Mouse (Mus musculus) c-Kit-negative CD71-positive TER-119-positive erythroid progenitor cells, embryonic 14.5 days (primary cell): ENCODE measurements around the gene Fam49a.
"Not testable (repeated sequence)": the region's sequence is repeated elsewhere in the genome, so short reads cannot be mapped to it uniquely, and the experiment has no call there.

Experiments used
- DNase-seq: peaks from one replicate; pipeline ENCODE4 v3.0.0-alpha.2; 2013; ENCODE audit warnings: low read depth, low spot score

Gene Fam49a

GRCm38 (mm10) chr12:12261987-12262971, at the start of gene Fam49a:
Gene Fam49a (plus strand): TSS chr12:12262139.
- DNase-seq = no peak

DNA sequence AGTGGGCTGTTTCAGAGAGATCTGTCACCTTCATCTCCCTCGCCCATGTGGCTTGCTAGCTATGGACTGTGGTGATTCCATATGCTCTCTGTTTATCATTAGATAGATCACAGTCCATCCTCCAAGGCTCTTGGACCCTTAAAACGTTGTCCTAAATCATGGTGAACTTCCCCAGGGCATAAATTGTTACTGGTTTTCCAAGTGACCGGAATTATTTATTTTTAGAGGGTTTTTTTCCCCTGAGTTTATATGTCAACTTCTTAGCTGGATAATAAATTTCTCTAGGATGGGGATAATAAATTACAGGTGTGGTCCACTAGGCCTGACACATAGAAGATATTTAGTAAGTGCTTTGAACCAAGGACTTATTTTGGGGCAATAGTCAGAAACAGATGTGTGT, 48.4 kb upstream of the Fam49a start:
- no peak for DNase-seq

- DNase-seq = no peak
Measured at GRCm38 (mm10) chr12:12218947-12219346, 43.0 kb upstream of the Fam49a start.

DNA sequence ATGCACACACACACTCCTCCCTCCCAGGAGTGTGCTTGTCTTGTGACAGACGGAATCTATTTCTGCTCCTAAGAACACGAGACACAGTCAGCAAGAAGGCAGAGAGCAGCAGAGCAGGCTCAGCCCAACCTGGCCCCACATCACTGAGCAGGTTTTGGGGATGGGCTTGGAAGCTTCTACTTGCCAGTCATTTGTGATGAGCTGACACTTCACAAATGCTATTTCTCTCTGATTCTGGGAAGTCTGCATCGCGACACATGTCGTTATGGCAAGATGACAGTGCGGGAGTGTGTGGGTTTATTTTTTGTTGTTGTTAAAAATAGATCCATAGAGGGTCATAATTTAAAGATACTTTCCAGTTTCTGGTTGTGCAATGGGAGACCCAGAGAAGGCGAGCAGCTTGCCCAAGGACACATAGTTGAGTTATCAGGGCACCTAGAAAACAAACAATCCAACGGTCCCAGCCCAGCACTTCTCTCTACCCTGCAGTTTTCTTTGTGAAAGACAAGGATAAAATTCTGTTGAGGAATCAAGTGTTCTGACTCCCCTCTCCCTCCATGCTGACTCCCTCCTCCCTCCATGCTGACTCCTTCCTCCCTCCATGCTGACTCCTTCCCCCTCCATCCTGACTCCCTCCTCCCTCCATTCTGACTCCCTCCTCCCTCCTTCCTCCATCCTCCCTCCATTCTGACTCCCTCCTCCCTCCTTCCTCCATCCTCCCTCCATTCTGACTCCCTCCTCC, 41.0 kb upstream of the Fam49a start:
- DNase-seq = no peak

DNA sequence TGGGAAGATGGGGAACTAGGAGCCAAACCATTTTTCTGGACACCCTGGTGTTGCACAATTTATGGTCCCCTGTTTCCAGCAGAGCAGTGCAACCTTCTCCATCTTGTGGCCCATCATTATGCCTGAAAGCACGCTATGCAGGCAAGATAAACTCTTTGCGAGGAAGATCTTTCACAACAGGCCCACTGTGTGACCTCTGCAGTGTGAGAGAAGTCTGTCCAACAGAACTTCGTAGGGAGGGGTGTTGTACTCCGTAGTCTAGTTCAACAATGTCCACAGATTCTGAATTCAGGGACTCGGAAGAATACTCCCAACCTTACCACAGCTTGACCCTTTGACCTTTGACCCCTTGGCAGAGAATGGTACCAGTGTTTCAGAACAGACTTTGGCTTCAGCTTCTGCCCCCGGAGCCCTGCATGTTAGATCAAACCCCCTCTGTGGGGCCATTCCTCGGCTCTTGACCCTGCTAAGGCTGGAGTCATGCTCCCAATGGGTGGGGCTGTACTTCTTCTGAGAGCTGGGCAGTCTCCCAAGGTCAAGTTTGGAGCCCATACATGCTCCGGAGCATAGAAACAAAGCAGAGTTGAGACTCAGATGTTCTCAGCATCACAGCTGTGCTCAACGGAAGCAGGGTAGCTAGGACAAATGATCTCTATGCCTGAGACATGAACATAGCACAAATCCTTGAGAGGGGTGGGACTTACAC, 39.2 kb upstream of the Fam49a start:
- DNase-seq = no peak

GRCm38 (mm10) chr12:12223336-12223735, 38.6 kb upstream of the Fam49a start:
- no peak for DNase-seq

GRCm38 (mm10) chr12:12225706-12226105, 36.2 kb upstream of the Fam49a start:
- no peak for DNase-seq

- no peak for DNase-seq
Measured at GRCm38 (mm10) chr12:12227594-12227993, 34.3 kb upstream of the Fam49a start.

GRCm38 (mm10) chr12:12230031-12230557, 31.8 kb upstream of the Fam49a start:
- DNase-seq = no peak

DNA sequence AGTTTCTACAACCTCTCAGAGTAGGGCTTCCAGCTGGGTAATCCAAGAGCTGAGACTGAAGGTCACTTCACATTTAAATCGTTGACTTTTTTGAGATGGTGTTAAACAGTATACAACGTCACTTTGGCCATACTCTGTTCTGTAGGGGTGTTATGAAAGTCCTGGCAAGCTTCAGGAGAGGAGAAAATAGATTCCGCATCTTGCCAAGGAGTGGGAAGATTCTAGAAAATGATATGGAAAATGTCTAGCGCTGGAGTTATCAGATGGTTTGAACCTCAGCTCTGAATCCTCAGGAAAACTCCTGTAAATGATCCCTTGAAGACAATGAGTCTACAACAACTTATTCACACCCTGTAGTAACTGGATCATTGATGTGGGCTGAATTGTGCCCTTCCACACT, 29.8 kb upstream of the Fam49a start:
- DNase-seq = no peak

GRCm38 (mm10) chr12:12236978-12237377, 25.0 kb upstream of the Fam49a start:
- no peak for DNase-seq

- DNase-seq = no peak
Measured at GRCm38 (mm10) chr12:12239502-12239901, 22.4 kb upstream of the Fam49a start.

GRCm38 (mm10) chr12:12243148-12243547, 18.8 kb upstream of the Fam49a start:
- no peak for DNase-seq

GRCm38 (mm10) chr12:12247023-12247422, 14.9 kb upstream of the Fam49a start:
- not testable (repeated sequence) for DNase-seq

GRCm38 (mm10) chr12:12249521-12249920, 12.4 kb upstream of the Fam49a start:
- no peak for DNase-seq

GRCm38 (mm10) chr12:12253526-12253925, 8.4 kb upstream of the Fam49a start:
- no peak for DNase-seq

DNA sequence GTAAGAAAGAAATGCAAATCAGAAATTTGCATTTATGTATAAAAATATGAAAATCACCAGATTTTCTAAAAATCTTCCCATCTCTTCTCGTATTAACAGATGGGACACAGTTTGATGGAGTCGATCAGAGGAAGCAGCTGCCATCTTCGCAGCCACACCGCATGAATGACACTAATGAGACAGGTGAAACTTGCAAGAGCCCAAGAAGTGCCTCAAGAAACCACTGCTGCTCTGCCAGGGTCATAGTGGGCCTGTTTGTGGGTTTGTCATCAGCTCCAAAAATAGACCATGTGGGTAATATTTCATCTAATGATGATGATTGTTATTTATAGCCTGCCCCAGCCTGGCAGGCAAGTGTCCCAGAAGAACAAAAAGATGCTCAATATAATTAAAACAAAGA, 7.8 kb upstream of the Fam49a start:
- DNase-seq = no peak

GRCm38 (mm10) chr12:12260979-12261960, 669 bp upstream of the Fam49a start:
- no peak for DNase-seq

GRCm38 (mm10) chr12:12263371-12263791, 1.4 kb downstream of the Fam49a start:
- no peak for DNase-seq

- no peak for DNase-seq
Measured at GRCm38 (mm10) chr12:12264151-12264550, 2.2 kb downstream of the Fam49a start.
